ENCODE assay signal across 19 mouse cellular contexts in genomic region chr9:67811116-67811515, GRCm38 (mm10). TPM values are rescaled to one million over a fixed set of nuclear protein-coding genes. Genes with fewer than 3 reads are reported as not detected.
"Had no signal": no experiment of that assay in that cellular context is flagged by ENCODE, and none has a peak within 500 bp of the region (broad histone marks: within the 10 kb centered on the region; RNA-seq: fewer than 3 reads in every experiment).

No protein-coding gene starts in this region.

- DNase-seq: kidney, adult 18-20 months; kidney, adult 9 months; kidney, postnatal 14 days; layer of hippocampus, adult 9-11 months; layer of hippocampus, postnatal 36 days; liver, embryonic 13.5 days; lung, postnatal 4 days; midbrain, embryonic 14.5 days; right cerebral cortex, adult 18-20 months; right cerebral cortex, postnatal 14 days; right cerebral cortex, postnatal 4 days; spleen, adult 18-20 months; thymus, adult 18-20 months; thymus, postnatal 36 days had no signal

- H3K27ac ChIP-seq: left cerebral cortex, adult 2 months; liver, embryonic 13.5 days; lung, embryonic 15.5 days had no signal

- H3K4me3 ChIP-seq: left cerebral cortex, adult 2 months; liver, embryonic 13.5 days; lung, embryonic 15.5 days had no signal

RNA-seq across cellular contexts. Expression of gene C2cd4a, which starts 21.0 kb away (rescaled TPM):
- total RNA-seq: liver, adult 2 months; megakaryocyte progenitor cell, adult 5-6 weeks; megakaryocyte-erythroid progenitor cell, adult 5-6 weeks had no signal

RNA-seq across cellular contexts. Expression of gene C2cd4b, which starts 51.9 kb away (rescaled TPM):
- total RNA-seq: liver, adult 2 months; megakaryocyte progenitor cell, adult 5-6 weeks; megakaryocyte-erythroid progenitor cell, adult 5-6 weeks had no signal
